21 mouse cellular contexts compared by ENCODE assay signal in the genomic region with DNA sequence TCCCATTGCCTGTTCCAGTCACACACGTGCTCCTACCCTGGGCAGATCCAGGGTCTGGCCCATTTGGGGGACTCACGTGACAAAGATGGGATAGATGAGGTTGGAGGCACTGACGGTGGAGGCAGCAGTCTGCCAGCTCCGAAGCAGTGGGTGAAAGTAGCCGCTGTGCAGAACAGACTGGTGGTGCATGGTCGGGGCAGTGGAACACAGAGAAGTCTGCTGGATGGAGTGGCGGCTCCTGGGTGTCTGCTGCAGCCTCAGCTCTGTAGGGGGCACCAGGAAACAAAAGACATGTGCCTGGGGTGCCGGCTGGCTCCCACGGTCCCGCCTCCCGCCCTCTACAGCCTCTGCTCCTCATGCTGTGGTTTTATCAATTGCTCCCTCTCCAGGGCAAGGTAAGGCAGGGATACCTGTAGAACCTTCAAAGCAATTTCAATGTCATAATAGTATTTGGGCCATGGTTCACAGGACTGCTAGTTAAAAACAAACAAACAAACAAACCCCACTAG. TPM values are rescaled to one million over a fixed set of nuclear protein-coding genes. Genes with fewer than 3 reads are reported as not detected.
DNase-seq lines count a peak whose midpoint lies in the region; ATAC-seq lines count a peak whose summit lies in the region.
"Had no signal": no experiment of that assay in that cellular context is flagged by ENCODE, and none has a peak within 500 bp of the region (broad histone marks: within the 10 kb centered on the region; RNA-seq: fewer than 3 reads in every experiment).

No protein-coding gene starts in this region.

- 52% methylated on average over 11 of the region's 11 CpGs for WGBS in heart, embryonic 13.5 days
- WGBS in liver, embryonic 15.5 days (ENCODE audit: insufficient replicate concordance): 58% methylated on average over 11 of the region's 11 CpGs

- no peak overlapping the region for H3K4me3 ChIP-seq in heart, embryonic 13.5 days
- peak overlapping the region; percentile 79 for H3K4me3 ChIP-seq in liver, embryonic 15.5 days (replicated peaks)
- H3K4me3 ChIP-seq: embryonic facial prominence, embryonic 15.5 days; forebrain, embryonic 12.5 days; limb, embryonic 15.5 days had no signal

- no peak for ATAC-seq in heart, embryonic 13.5 days (ENCODE audit: extremely low read depth, insufficient number of reproducible peaks, low FRiP score, low TSS enrichment)
- ATAC-seq in liver, embryonic 15.5 days (ENCODE audit: insufficient read depth): no peak
- ATAC-seq in granulocyte monocyte progenitor cell, adult 5-6 weeks (replicated peaks; ENCODE audit: poor library complexity, severe bottlenecking): no peak

- H3K4me2 ChIP-seq in heart, embryonic 13.5 days: no peak overlapping the region
- H3K4me2 ChIP-seq in liver, embryonic 15.5 days: peak overlapping the region; percentile 90
- H3K4me2 ChIP-seq: embryonic facial prominence, embryonic 15.5 days; forebrain, embryonic 12.5 days; limb, embryonic 15.5 days had no signal

- H3K9ac ChIP-seq in heart, embryonic 13.5 days: 0 out of 2 replicates have a peak overlapping the region, but pooled peaks have one; percentile 24
- H3K9ac ChIP-seq in liver, embryonic 15.5 days: peak overlapping the region; percentile 44; the same call in 1 of the 2 replicates
- H3K9ac ChIP-seq: embryonic facial prominence, embryonic 15.5 days; forebrain, embryonic 12.5 days; limb, embryonic 15.5 days had no signal

- H3K27me3 ChIP-seq in heart, embryonic 13.5 days (replicated peaks): no peaks in the 10 kb centered on the region
- H3K27me3 ChIP-seq in liver, embryonic 15.5 days: no peaks in the 10 kb centered on the region
- H3K27me3 ChIP-seq: embryonic facial prominence, embryonic 15.5 days; forebrain, embryonic 12.5 days; limb, embryonic 15.5 days had no signal

- peaks cover 50% of the 10 kb centered on the region for H3K36me3 ChIP-seq in heart, embryonic 13.5 days
- peaks cover 64% of the 10 kb centered on the region for H3K36me3 ChIP-seq in liver, embryonic 15.5 days (replicated peaks)

- peak; percentile 31 for DNase-seq in cerebellum, adult 9-10 months
- DNase-seq in cerebellum, postnatal 25 days: no peak
- DNase-seq in heart, postnatal 14 days: no peak
- DNase-seq in ZHBTc4 (ENCODE audit: low read depth, low spot score): peak; percentile 50
- no peak for DNase-seq in T-cell, adult 2 months (ENCODE audit: low spot score)
- DNase-seq: adrenal gland, adult 2 months; cerebellum, adult 2 months; gastrocnemius, postnatal 36 days; kidney, adult 9 months; kidney, postnatal 36 days; lung, postnatal 10 days; midbrain, embryonic 14.5 days; thymus, adult 18-20 months had no signal

- no peak overlapping the region for H3K27ac ChIP-seq in heart, embryonic 13.5 days (replicated peaks)
- peak overlapping the region; percentile 65 for H3K27ac ChIP-seq in liver, embryonic 15.5 days (replicated peaks)
- H3K27ac ChIP-seq: embryonic facial prominence, embryonic 15.5 days; forebrain, embryonic 12.5 days; limb, embryonic 15.5 days had no signal

- H3K4me1 ChIP-seq in heart, embryonic 13.5 days: peaks cover 51% of the 10 kb centered on the region
- peaks cover 87% of the 10 kb centered on the region for H3K4me1 ChIP-seq in liver, embryonic 15.5 days (replicated peaks)

- no peaks in the 10 kb centered on the region for H3K9me3 ChIP-seq in heart, embryonic 13.5 days
- H3K9me3 ChIP-seq in liver, embryonic 15.5 days (replicated peaks): no peaks in the 10 kb centered on the region
- H3K9me3 ChIP-seq: embryonic facial prominence, embryonic 15.5 days; forebrain, embryonic 12.5 days; limb, embryonic 15.5 days had no signal

- intact Hi-C loops in heart, postnatal 14 days (cut with DNase I): no loop called here

RNA-seq across cellular contexts. Expression of a gene that starts 5.7 kb away (rescaled TPM):
- 68.6 and 84.6 TPM in 2 replicates for polyA plus RNA-seq in heart, embryonic 13.5 days (2015; fragmentation: Nextera tagmentation; extraction: Ambion mirVana)
- 10 to 100 TPM; 46.5 to 47.9 TPM for total RNA-seq in heart, postnatal 14 days (2021)
- polyA plus RNA-seq in liver, embryonic 15.5 days (2015; fragmentation: Nextera tagmentation; extraction: Ambion mirVana): 582 and 589 TPM in 2 replicates
- 25.4 and 34.6 TPM in 2 replicates for total RNA-seq in granulocyte monocyte progenitor cell, adult 5-6 weeks (2014; fragmentation: Nextera tagmentation)
- 14.8 and 16.3 TPM in 2 replicates for total RNA-seq in granulocyte monocyte progenitor cell, adult 5-6 weeks (2017)

RNA-seq across cellular contexts. Expression of a gene that starts 10.8 kb away (rescaled TPM):
- polyA plus RNA-seq in heart, embryonic 13.5 days (2015; fragmentation: Nextera tagmentation; extraction: Ambion mirVana): 7.7 and 9.9 TPM in 2 replicates
- total RNA-seq in heart, postnatal 14 days (2021): 1 to 10 TPM; 5.0 to 5.4 TPM
- 7.8 and 9.6 TPM in 2 replicates for polyA plus RNA-seq in liver, embryonic 15.5 days (2015; fragmentation: Nextera tagmentation; extraction: Ambion mirVana)
- total RNA-seq in granulocyte monocyte progenitor cell, adult 5-6 weeks (2014; fragmentation: Nextera tagmentation): 0.23 and 4.2 TPM in 2 replicates
- 0.43 TPM in 1 of 2 replicates, not detected in the other for total RNA-seq in granulocyte monocyte progenitor cell, adult 5-6 weeks (2017)
- total RNA-seq: megakaryocyte, adult 5-6 weeks; neutrophil, adult 5-6 weeks had no signal

RNA-seq across cellular contexts. Expression of a gene that starts 10.8 kb away (rescaled TPM):
- polyA plus RNA-seq in heart, embryonic 13.5 days (2015; fragmentation: Nextera tagmentation; extraction: Ambion mirVana): 54.6 and 54.8 TPM in 2 replicates
- 10 to 100 TPM; 18.6 to 19.1 TPM for total RNA-seq in heart, postnatal 14 days (2021)
- polyA plus RNA-seq in liver, embryonic 15.5 days (2015; fragmentation: Nextera tagmentation; extraction: Ambion mirVana): 51.3 and 52.9 TPM in 2 replicates
- total RNA-seq in granulocyte monocyte progenitor cell, adult 5-6 weeks (2014; fragmentation: Nextera tagmentation): 63.7 and 69.6 TPM in 2 replicates
- total RNA-seq in granulocyte monocyte progenitor cell, adult 5-6 weeks (2017): 72.0 and 76.7 TPM in 2 replicates

RNA-seq across cellular contexts. Expression of a gene that starts 11.1 kb away (rescaled TPM):
- 0.16 and 0.76 TPM in 2 replicates for polyA plus RNA-seq in heart, embryonic 13.5 days (2015; fragmentation: Nextera tagmentation; extraction: Ambion mirVana)
- under 1 TPM in 1 of 2 experiments, not detected in 1; 0.19 TPM for total RNA-seq in heart, postnatal 14 days (2021)
- polyA plus RNA-seq in liver, embryonic 15.5 days (2015; fragmentation: Nextera tagmentation; extraction: Ambion mirVana): 0.06 and 0.15 TPM in 2 replicates
- total RNA-seq in granulocyte monocyte progenitor cell, adult 5-6 weeks (2014; fragmentation: Nextera tagmentation): not detected in 2 replicates
- 0.72 TPM in 1 of 2 replicates, not detected in the other for total RNA-seq in granulocyte monocyte progenitor cell, adult 5-6 weeks (2017)
- total RNA-seq: gastrocnemius, postnatal 36 days had no signal

RNA-seq across cellular contexts. Expression of a gene that starts 34.2 kb away (rescaled TPM):
- 0.99 and 1.1 TPM in 2 replicates for polyA plus RNA-seq in heart, embryonic 13.5 days (2015; fragmentation: Nextera tagmentation; extraction: Ambion mirVana)
- total RNA-seq in heart, postnatal 14 days (2021): under 1 TPM in 1 of 2 experiments, not detected in 1; 0.12 TPM
- polyA plus RNA-seq in liver, embryonic 15.5 days (2015; fragmentation: Nextera tagmentation; extraction: Ambion mirVana): 0.22 and 0.32 TPM in 2 replicates
- total RNA-seq in granulocyte monocyte progenitor cell, adult 5-6 weeks (2014; fragmentation: Nextera tagmentation): not detected in 2 replicates
- total RNA-seq in granulocyte monocyte progenitor cell, adult 5-6 weeks (2017): 0.43 TPM in 1 of 2 replicates, not detected in the other

Comparison
In these comparisons a context has a peak if more than half of its experiments do, and no peak if none do; other contexts are left out.
1. DNase-seq: peak in cerebellum, adult 9-10 months (single experiment) and ZHBTc4 (single experiment); none in cerebellum, postnatal 25 days (0 of 2), heart, postnatal 14 days (0 of 2) and T-cell, adult 2 months (single experiment).